Mouse (Mus musculus) forebrain, embryonic 13.5 days (tissue): ENCODE data around the gene Gm8857. TPM values are rescaled to one million over a fixed set of nuclear protein-coding genes. Genes with fewer than 3 reads are reported as not detected.
"Not testable (repeated sequence)": the region's sequence is repeated elsewhere in the genome, so short reads cannot be mapped to it uniquely, and the experiment has no call there.

Experiments
- ATAC-seq: fragments of 200-750 bp; cut with Nextera tagmentation; 2 replicates; pipeline ENCODE4 v1.8.0; 2017
- H3K27ac ChIP-seq: fragments of 300-500 bp; sonication (generic); 2 replicates; pipeline ENCODE4 v1.5.1; 2015; ENCODE audit warnings: inconsistent platforms, mild to moderate bottlenecking, moderate library complexity
- H3K27me3 ChIP-seq: fragments of 300-500 bp; sonication (generic); 2 replicates; pipeline ENCODE4 v1.6.1; 2015; ENCODE audit warnings: mild to moderate bottlenecking, inconsistent platforms
- H3K36me3 ChIP-seq: fragments of 300-500 bp; sonication (generic); 2 replicates; pipeline ENCODE4 v1.6.1; 2015; ENCODE audit warnings: mild to moderate bottlenecking, inconsistent platforms; ENCODE audit not compliant: poor library complexity, severe bottlenecking
- H3K4me1 ChIP-seq: fragments of 300-500 bp; sonication (generic); 2 replicates; pipeline ENCODE4 v1.6.1; 2015; ENCODE audit warnings: inconsistent platforms
- H3K4me2 ChIP-seq: fragments of 300-500 bp; sonication (generic); 2 replicates; pipeline ENCODE4 v1.6.1; 2015; ENCODE audit warnings: inconsistent platforms, mild to moderate bottlenecking, moderate library complexity
- H3K4me3 ChIP-seq: fragments of 300-500 bp; sonication (generic); 2 replicates; pipeline ENCODE4 v1.5.1; 2015; ENCODE audit warnings: mild to moderate bottlenecking, inconsistent platforms
- H3K9ac ChIP-seq: fragments of 300-500 bp; sonication (generic); 2 replicates; pipeline ENCODE4 v1.6.1; 2015; ENCODE audit warnings: mild to moderate bottlenecking, inconsistent platforms
- H3K9me3 ChIP-seq: fragments of 300-500 bp; sonication (generic); replicated peaks from 2 replicates; pipeline ENCODE4 v1.6.1; 2016; ENCODE audit warnings: inconsistent platforms
- WGBS: fragments of 180-500 bp; shearing (Covaris S2); methylation state at CpG from one replicate; pipeline ENCODE4 v1.1.7; 2015; 5-methylcytosine and 5-hydroxymethylcytosine counted together
- polyA plus RNA-seq: library from polyadenylated mRNA; unstranded; fragments of >200 nt; fragmentation: Nextera tagmentation; extraction: Ambion mirVana; gene quantifications from 2 replicates; pipeline ENCODE4 v1.2.1, GENCODE M21; 2015

The Gm8857 gene
- not detected in 2 replicates for polyA plus RNA-seq

GRCm38 (mm10) chr5:10947505-10947904 is at the start of gene Gm8857, which contains the start of gene Gm8871:
Gene Gm8857 (plus strand): TSS chr5:10947807.
Gene Gm8871 (plus strand): TSS chr5:10947805.
- not testable (repeated sequence) for H3K4me3 ChIP-seq, H3K4me1 ChIP-seq, H3K27me3 ChIP-seq, H3K36me3 ChIP-seq, ATAC-seq, H3K9me3 ChIP-seq, H3K9ac ChIP-seq, H3K27ac ChIP-seq, H3K4me2 ChIP-seq
- 63% methylated on average over 2 of the region's 3 CpGs for WGBS

DNA sequence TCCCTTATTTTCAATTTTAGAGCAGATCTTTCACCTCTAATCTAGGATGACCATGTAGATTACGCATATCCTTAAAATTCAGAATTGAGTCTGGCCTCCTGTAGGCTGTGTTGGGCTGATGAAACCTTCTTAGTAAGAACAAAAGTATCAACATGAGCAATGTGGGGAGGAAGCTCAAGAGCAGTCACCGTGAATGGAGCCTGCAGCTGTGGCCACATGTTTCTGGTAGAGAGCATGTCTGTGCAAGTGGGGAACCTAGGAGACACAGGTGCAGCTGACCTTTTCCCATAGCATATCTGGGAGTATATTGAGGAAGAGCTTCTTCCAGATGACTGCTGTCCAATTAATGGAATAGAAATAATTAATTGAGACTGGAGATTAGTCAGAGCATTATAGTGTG is 5.9 kb downstream of the Gm8857 start:
- not testable (repeated sequence) for H3K4me2 ChIP-seq, ATAC-seq, H3K4me1 ChIP-seq, H3K9ac ChIP-seq, H3K27ac ChIP-seq, H3K27me3 ChIP-seq, H3K36me3 ChIP-seq, H3K9me3 ChIP-seq, H3K4me3 ChIP-seq
- 92% methylated on average over 2 of the region's 2 CpGs for WGBS

DNA sequence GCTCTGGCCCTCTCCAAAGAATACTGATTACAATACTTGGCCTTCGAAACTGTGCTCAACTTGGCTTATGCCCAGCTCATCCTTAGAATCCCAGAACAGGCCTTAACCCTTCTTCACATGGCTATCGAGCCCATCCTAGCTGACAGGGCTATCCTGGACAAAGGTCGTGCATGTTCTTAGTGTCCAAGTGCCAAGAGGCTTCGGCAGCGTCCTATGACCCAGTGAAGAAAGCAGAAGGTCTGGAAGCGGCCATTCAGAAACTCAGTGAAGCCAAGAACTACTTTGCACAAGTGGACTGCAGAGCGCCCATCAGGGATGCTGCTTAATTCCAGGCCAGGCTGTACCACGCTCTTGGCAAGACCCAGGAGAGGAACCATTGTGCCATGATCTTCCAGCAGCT is 10.4 kb downstream of the Gm8857 start:
- WGBS = 73% methylated on average over 6 of the region's 8 CpGs
- ATAC-seq, H3K27ac ChIP-seq, H3K4me3 ChIP-seq, H3K9me3 ChIP-seq, H3K4me1 ChIP-seq, H3K27me3 ChIP-seq, H3K4me2 ChIP-seq, H3K36me3 ChIP-seq, H3K9ac ChIP-seq: not testable (repeated sequence)

Other genes starting within 250 kb of the Gm8857 start
- gene Gm8871, start within 50 bp of the Gm8857 start, polyA plus RNA-seq = not detected in 2 replicates
- not detected in 2 replicates for gene Gm8879, start 179.8 kb downstream of the Gm8857 start, polyA plus RNA-seq
- gene Gm5861, start 235.3 kb downstream of the Gm8857 start, polyA plus RNA-seq = not detected in 2 replicates